Mouse (Mus musculus) liver, embryonic 14.5 days (tissue): ENCODE data around the gene Nme7.

Source experiments
- CTCF ChIP-seq: IDR thresholded peaks from 2 replicates; pipeline ENCODE4 v1.5.1; 2016; ENCODE audit warnings: antibody characterized with exemption, low read depth, control low read depth
- EP300 ChIP-seq: IDR thresholded peaks from 2 replicates; pipeline ENCODE4 v1.6.1; 2016; ENCODE audit warnings: antibody characterized with exemption, low read depth

DNA sequence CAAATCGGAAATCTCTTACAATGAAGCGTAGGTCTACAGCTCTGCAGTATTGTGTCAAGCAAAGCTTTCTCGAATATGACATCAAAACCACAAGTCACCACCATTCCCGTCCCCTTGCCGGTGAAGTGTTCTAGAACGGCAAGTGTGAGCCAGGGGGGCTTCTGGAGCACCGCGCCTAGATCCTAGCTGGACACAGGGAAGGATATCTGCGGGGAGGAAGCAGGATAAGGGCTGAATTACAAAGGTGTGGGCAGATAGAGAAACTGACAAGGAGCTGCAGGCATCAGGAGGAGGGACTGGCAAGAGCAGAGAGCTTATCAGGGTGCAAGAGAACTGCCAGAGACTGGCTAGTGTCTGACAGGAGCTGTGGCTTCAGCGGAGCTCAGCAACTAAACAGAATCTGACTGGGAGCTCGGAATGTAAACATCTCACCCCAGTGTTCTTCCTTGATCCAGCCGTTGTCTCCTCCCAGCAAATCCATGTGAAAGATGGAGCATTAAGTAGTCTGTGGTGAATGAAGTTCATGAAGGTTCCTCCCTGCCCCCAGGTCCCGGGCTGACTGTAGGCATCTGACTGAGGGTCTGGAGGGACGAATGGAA is 15.7 kb downstream of the Nme7 start:
- TF ChIP-seq CTCF (no peak), EP300 (no peak)
